8 mouse cellular contexts compared by ENCODE assay signal in genomic region chr7:46918678-46919371, GRCm38 (mm10). TPM values are rescaled to one million over a fixed set of nuclear protein-coding genes. Genes with fewer than 3 reads are reported as not detected.
DNase-seq lines count a peak whose midpoint lies in the region; ATAC-seq lines count a peak whose summit lies in the region.

No protein-coding gene starts in this region.

- no peak for DNase-seq in kidney, adult 9 months
- DNase-seq in R1 (ENCODE audit: low read depth, low spot score), result peak; percentile 27
- no peak for DNase-seq in frontal cortex, postnatal 10 days (ENCODE audit: low spot score in 2 of 2)
- DNase-seq in layer of hippocampus, adult 9-11 months, result no peak
- DNase-seq in left cerebral cortex, postnatal 10 days (ENCODE audit: extremely low spot score in 1 of 2, low spot score in 2 of 2), result no peak

- H3K4me2 ChIP-seq in kidney, embryonic 15.5 days, result peak overlapping the region; percentile 69
- peak overlapping the region; percentile 69 for H3K4me2 ChIP-seq in forebrain, embryonic 15.5 days (replicated peaks)
- H3K4me2 ChIP-seq in liver, embryonic 16.5 days (ENCODE audit: low read depth, low read length), result peak overlapping the region; percentile 74

- no peak for ATAC-seq in kidney, embryonic 15.5 days (replicated peaks; ENCODE audit: low FRiP score)
- ATAC-seq in forebrain, embryonic 15.5 days (replicated peaks), result no peak
- ATAC-seq in liver, embryonic 16.5 days (ENCODE audit: low read depth), result no peak

- 13% methylated on average over 13 of the region's 13 CpGs for WGBS in kidney, embryonic 15.5 days
- WGBS in forebrain, embryonic 15.5 days, result 18% methylated on average over 13 of the region's 13 CpGs
- WGBS in liver, embryonic 16.5 days (ENCODE audit: insufficient replicate concordance), result 4% methylated on average over 13 of the region's 13 CpGs

- H3K27me3 ChIP-seq in kidney, embryonic 15.5 days, result no peaks in the 10 kb centered on the region
- H3K27me3 ChIP-seq in forebrain, embryonic 15.5 days, result no peaks in the 10 kb centered on the region
- no peaks in the 10 kb centered on the region for H3K27me3 ChIP-seq in liver, embryonic 16.5 days (ENCODE audit: control insufficient read depth, insufficient read depth, low read depth, low read length)

- peak overlapping the region; percentile 93 for H3K4me3 ChIP-seq in kidney, embryonic 15.5 days (replicated peaks)
- peak overlapping the region; percentile 64 for H3K4me3 ChIP-seq in forebrain, embryonic 15.5 days
- peak overlapping the region; percentile 95 for H3K4me3 ChIP-seq in liver, embryonic 16.5 days (ENCODE audit: low read depth, low read length)

- peaks cover 36% of the 10 kb centered on the region for H3K36me3 ChIP-seq in kidney, embryonic 15.5 days
- 0 out of 2 replicates have a peak, but pooled peaks cover 5% of the 10 kb centered on the region for H3K36me3 ChIP-seq in forebrain, embryonic 15.5 days
- no peaks in the 10 kb centered on the region for H3K36me3 ChIP-seq in liver, embryonic 16.5 days (ENCODE audit: control insufficient read depth, insufficient read depth)

- no peaks in the 10 kb centered on the region for H3K9me3 ChIP-seq in kidney, embryonic 15.5 days (replicated peaks)
- no peaks in the 10 kb centered on the region for H3K9me3 ChIP-seq in forebrain, embryonic 15.5 days
- H3K9me3 ChIP-seq in liver, embryonic 16.5 days (replicated peaks; ENCODE audit: control insufficient read depth, low read length), result no peaks in the 10 kb centered on the region

- H3K27ac ChIP-seq in kidney, embryonic 15.5 days, result peak overlapping the region; percentile 98
- H3K27ac ChIP-seq in forebrain, embryonic 15.5 days (replicated peaks), result peak overlapping the region; percentile 94
- H3K27ac ChIP-seq in liver, embryonic 16.5 days (ENCODE audit: low read length), result peak overlapping the region; percentile 92

- intact Hi-C loops in left cerebral cortex, postnatal 10 days (cut with DNase I), result no loop called here

- peak overlapping the region; percentile 96 for H3K9ac ChIP-seq in kidney, embryonic 15.5 days
- H3K9ac ChIP-seq in forebrain, embryonic 15.5 days (replicated peaks), result peak overlapping the region; percentile 82
- H3K9ac ChIP-seq in liver, embryonic 16.5 days (ENCODE audit: low read depth, low read length), result peak overlapping the region; percentile 92

- peaks cover 25% of the 10 kb centered on the region for H3K4me1 ChIP-seq in kidney, embryonic 15.5 days
- H3K4me1 ChIP-seq in forebrain, embryonic 15.5 days, result peaks cover 33% of the 10 kb centered on the region
- peaks cover 15% of the 10 kb centered on the region for H3K4me1 ChIP-seq in liver, embryonic 16.5 days (ENCODE audit: control insufficient read depth, low read depth, low read length)

RNA-seq across cellular contexts. Expression of gene Tsg101, which starts 0.9 kb away (rescaled TPM):
- polyA plus RNA-seq in kidney, embryonic 15.5 days (2015; fragmentation: Nextera tagmentation; extraction: Ambion mirVana), result 177 and 180 TPM in 2 replicates
- polyA plus RNA-seq in forebrain, embryonic 15.5 days (2015; fragmentation: Nextera tagmentation; extraction: Ambion mirVana), result 399 and 413 TPM in 2 replicates
- 54.4 and 54.6 TPM in 2 replicates for polyA plus RNA-seq in liver, embryonic 16.5 days (2015; fragmentation: Nextera tagmentation; extraction: Ambion mirVana)
- 10 to 100 TPM; 91.5 to 94.0 TPM for total RNA-seq in left cerebral cortex, postnatal 10 days (2021)

RNA-seq across cellular contexts. Expression of gene Uevld, which starts 39.5 kb away (rescaled TPM):
- 11.7 and 12.4 TPM in 2 replicates for polyA plus RNA-seq in kidney, embryonic 15.5 days (2015; fragmentation: Nextera tagmentation; extraction: Ambion mirVana)
- 8.1 and 8.9 TPM in 2 replicates for polyA plus RNA-seq in forebrain, embryonic 15.5 days (2015; fragmentation: Nextera tagmentation; extraction: Ambion mirVana)
- 5.8 and 6.8 TPM in 2 replicates for polyA plus RNA-seq in liver, embryonic 16.5 days (2015; fragmentation: Nextera tagmentation; extraction: Ambion mirVana)
- total RNA-seq in left cerebral cortex, postnatal 10 days (2021), result 10 to 100 TPM; 10.8 to 11.7 TPM

RNA-seq across cellular contexts. Expression of gene Ldhc, which starts 57.8 kb away (rescaled TPM):
- polyA plus RNA-seq in kidney, embryonic 15.5 days (2015; fragmentation: Nextera tagmentation; extraction: Ambion mirVana), result 0.12 TPM in 1 of 2 replicates, not detected in the other
- polyA plus RNA-seq in forebrain, embryonic 15.5 days (2015; fragmentation: Nextera tagmentation; extraction: Ambion mirVana), result not detected in 2 replicates
- 0.17 and 0.26 TPM in 2 replicates for polyA plus RNA-seq in liver, embryonic 16.5 days (2015; fragmentation: Nextera tagmentation; extraction: Ambion mirVana)
- not detected for total RNA-seq in left cerebral cortex, postnatal 10 days (2021)
